ENCODE assay signal across 8 mouse cellular contexts in the genomic region with DNA sequence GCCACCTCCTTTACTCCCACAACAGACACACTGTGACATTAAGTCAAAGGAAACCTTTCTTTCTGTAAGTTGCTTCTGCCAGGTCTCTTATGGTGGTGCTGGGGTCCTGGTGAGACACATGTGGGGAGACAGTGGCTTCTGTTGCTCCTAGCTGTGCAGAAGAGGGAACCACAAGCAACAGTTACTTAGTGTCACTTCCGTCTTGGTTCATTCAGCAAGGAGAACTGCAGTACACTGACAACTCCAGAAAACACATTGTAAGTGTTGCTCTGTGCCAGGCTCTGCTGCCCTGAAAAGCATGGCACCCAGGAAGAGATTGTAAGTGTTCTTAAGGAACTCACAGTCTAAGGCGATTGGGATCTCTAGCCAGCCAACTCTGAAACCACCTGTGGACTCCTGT. TPM values are rescaled to one million over a fixed set of nuclear protein-coding genes. Genes with fewer than 3 reads are reported as not detected.
DNase-seq lines count a peak whose midpoint lies in the region; ATAC-seq and TF ChIP-seq lines count a peak whose summit lies in the region.

Fuca2 (plus strand) TSS at position 210 of the 400 bp plus-strand sequence.

- H3K27me3 ChIP-seq in kidney, postnatal 0 days (ENCODE audit: insufficient read depth, low read length): no peaks in the 10 kb centered on the region
- no peaks in the 10 kb centered on the region for H3K27me3 ChIP-seq in intestine, postnatal 0 days (replicated peaks; ENCODE audit: control insufficient read depth, insufficient read depth, low read length)
- H3K27me3 ChIP-seq in midbrain, embryonic 10.5 days (ENCODE audit: low read depth, poor library complexity, severe bottlenecking): 0 out of 2 replicates have a peak, but pooled peaks cover 13% of the 10 kb centered on the region

- ATAC-seq in kidney, postnatal 0 days (replicated peaks; ENCODE audit: low FRiP score, low read depth): no peak
- peak; percentile 68 for ATAC-seq in granulocyte monocyte progenitor cell, adult 5-6 weeks (replicated peaks; ENCODE audit: poor library complexity, severe bottlenecking)
- no peak for ATAC-seq in intestine, postnatal 0 days

- no peak within 1 kb of the TSS for H3K4me3 ChIP-seq in kidney, postnatal 0 days (replicated peaks; ENCODE audit: low read depth, low read length)
- H3K4me3 ChIP-seq in intestine, postnatal 0 days (ENCODE audit: low read depth, low read length): no peak within 1 kb of the TSS
- H3K4me3 ChIP-seq in midbrain, embryonic 10.5 days: no peak within 1 kb of the TSS

- H3K9ac ChIP-seq in kidney, postnatal 0 days (ENCODE audit: low read depth, low read length): no peak within 1 kb of the TSS
- no peak within 1 kb of the TSS for H3K9ac ChIP-seq in intestine, postnatal 0 days (ENCODE audit: low read depth, low read length)

- peak within 1 kb of the TSS; percentile 58 for H3K27ac ChIP-seq in kidney, postnatal 0 days
- H3K27ac ChIP-seq in intestine, postnatal 0 days (ENCODE audit: low read depth, low read length): peak within 1 kb of the TSS; percentile 93
- no peak within 1 kb of the TSS for H3K27ac ChIP-seq in midbrain, embryonic 10.5 days (replicated peaks)

- H3K36me3 ChIP-seq in kidney, postnatal 0 days (ENCODE audit: insufficient read depth, low read length): peaks cover 2% of the 10 kb centered on the region; the same call in 1 of the 2 replicates
- 0 out of 2 replicates have a peak, but pooled peaks cover 4% of the 10 kb centered on the region for H3K36me3 ChIP-seq in intestine, postnatal 0 days (ENCODE audit: control insufficient read depth, insufficient read depth)
- H3K36me3 ChIP-seq in midbrain, embryonic 10.5 days: no peaks in the 10 kb centered on the region

- H3K9me3 ChIP-seq in kidney, postnatal 0 days (replicated peaks; ENCODE audit: low read length): no peaks in the 10 kb centered on the region
- H3K9me3 ChIP-seq in intestine, postnatal 0 days (ENCODE audit: control insufficient read depth): no peaks in the 10 kb centered on the region
- no peaks in the 10 kb centered on the region for H3K9me3 ChIP-seq in midbrain, embryonic 10.5 days (replicated peaks)

- DNase-seq in kidney, postnatal 0 days (ENCODE audit: low spot score): no peak
- DNase-seq in kidney, adult 9 months: no peak
- no peak for DNase-seq in brain, embryonic 14.5 days (ENCODE audit: low read depth)
- DNase-seq in midbrain, embryonic 10.5 days (ENCODE audit: low spot score): no peak
- peak; percentile 32 for DNase-seq in thymus, postnatal 4 days
- no peak for DNase-seq in embryo, embryonic 9.5 days (ENCODE audit: extremely low spot score)

- TF ChIP-seq POLR2A in brain, embryonic 14.5 days (IDR thresholded peaks at IDR 0.05; ENCODE audit: borderline replicate concordance, extremely low read depth, insufficient read depth, insufficient read length, poor library complexity, severe bottlenecking): no peak

- WGBS in kidney, postnatal 0 days: 86% methylated on average over 2 of the region's 2 CpGs
- 95% methylated on average over 2 of the region's 2 CpGs for WGBS in intestine, postnatal 0 days
- WGBS in midbrain, embryonic 10.5 days: 89% methylated on average over 2 of the region's 2 CpGs

- no peaks in the 10 kb centered on the region for H3K4me1 ChIP-seq in kidney, postnatal 0 days (replicated peaks; ENCODE audit: insufficient read depth, low read length)
- 0 out of 2 replicates have a peak, but pooled peaks cover 5% of the 10 kb centered on the region for H3K4me1 ChIP-seq in intestine, postnatal 0 days (replicated peaks; ENCODE audit: control insufficient read depth, insufficient read depth, low read length)
- peaks cover 13% of the 10 kb centered on the region for H3K4me1 ChIP-seq in midbrain, embryonic 10.5 days

- no peak for TF ChIP-seq CTCF in kidney, postnatal 0 days (IDR thresholded peaks at IDR 0.05; ENCODE audit: low read depth)
- no peak for TF ChIP-seq CTCF in brain, embryonic 14.5 days (IDR thresholded peaks at IDR 0.05; ENCODE audit: borderline replicate concordance, extremely low read depth, insufficient read depth, insufficient read length)
- no peak for TF ChIP-seq CTCF in intestine, postnatal 0 days (IDR thresholded peaks at IDR 0.05; ENCODE audit: low read depth)

- H3K4me2 ChIP-seq in kidney, postnatal 0 days (ENCODE audit: low read length): no peak within 1 kb of the TSS
- no peak within 1 kb of the TSS; the same call in 1 of the 2 replicates for H3K4me2 ChIP-seq in intestine, postnatal 0 days (replicated peaks; ENCODE audit: low read depth)

RNA-seq across cellular contexts. Expression of gene Fuca2, which starts in this region (rescaled TPM):
- polyA plus RNA-seq in kidney, postnatal 0 days (2015; fragmentation: Nextera tagmentation; extraction: Ambion mirVana): 191 and 212 TPM in 2 replicates
- 11.6 and 17.0 TPM in 2 replicates for polyA plus RNA-seq in brain, embryonic 14.5 days (2012; rRNA removed)
- total RNA-seq in granulocyte monocyte progenitor cell, adult 5-6 weeks (2014; fragmentation: Nextera tagmentation): 77.6 and 108 TPM in 2 replicates
- 101 and 111 TPM in 2 replicates for total RNA-seq in granulocyte monocyte progenitor cell, adult 5-6 weeks (2017)
- 1,219 and 1,230 TPM in 2 replicates for polyA plus RNA-seq in intestine, postnatal 0 days (2015; fragmentation: Nextera tagmentation; extraction: Ambion mirVana)
- polyA plus RNA-seq in midbrain, embryonic 10.5 days (2016; fragmentation: Nextera tagmentation; extraction: Ambion mirVana): 20.7 and 23.8 TPM in 2 replicates
